Mouse (Mus musculus): ENCODE measurements around the gene Alk.

The Alk gene

GRCm38 (mm10) chr17:72023323-72023722, 581.1 kb downstream of the Alk start:
- no peak for DNase-seq (ENCODE audit: low spot score)

GRCm38 (mm10) chr17:72021733-72022669, 582.4 kb downstream of the Alk start:
- DNase-seq (ENCODE audit: low spot score) = no peak

DNA sequence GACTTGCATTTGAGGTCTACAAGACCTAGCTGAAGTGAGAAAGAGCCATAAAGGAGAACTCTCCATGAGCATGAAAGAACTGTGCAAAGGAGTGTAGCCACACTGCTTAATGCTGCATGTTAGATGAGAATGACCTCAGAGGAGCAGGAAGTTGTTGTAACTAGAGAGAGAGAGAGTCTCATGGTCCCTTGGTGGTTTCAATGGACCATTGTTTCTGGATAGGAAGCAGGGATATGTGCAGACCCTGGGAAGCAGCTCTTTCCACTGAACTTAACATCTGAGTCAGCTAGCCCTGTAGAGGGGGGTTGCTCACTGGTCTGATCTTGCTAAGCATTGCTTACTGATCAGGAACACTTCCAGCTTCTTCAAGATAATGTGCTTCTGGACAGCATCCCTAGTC, 587.1 kb downstream of the Alk start:
- DNase-seq (ENCODE audit: low spot score) = no peak

DNA sequence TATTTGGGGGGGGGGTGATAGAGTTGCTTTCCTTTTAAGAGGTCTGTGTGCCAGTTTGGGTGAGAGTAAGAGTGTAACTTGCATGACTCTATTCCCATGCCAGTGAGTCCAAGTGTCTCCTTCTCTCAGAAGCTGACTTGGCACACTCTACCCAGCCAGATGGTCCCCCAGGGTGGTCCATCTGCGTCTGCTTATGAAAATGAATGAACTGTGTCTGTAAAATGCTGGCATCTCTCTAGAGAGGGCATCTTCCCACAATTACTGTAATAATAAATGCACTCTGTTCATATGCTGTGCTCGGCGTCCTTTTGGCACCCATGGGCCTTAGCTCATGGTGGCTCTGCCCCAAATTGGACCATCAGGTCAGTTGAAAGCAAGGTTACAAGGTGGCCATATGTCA, 589.2 kb downstream of the Alk start:
- DNase-seq (ENCODE audit: low spot score) = no peak

DNA sequence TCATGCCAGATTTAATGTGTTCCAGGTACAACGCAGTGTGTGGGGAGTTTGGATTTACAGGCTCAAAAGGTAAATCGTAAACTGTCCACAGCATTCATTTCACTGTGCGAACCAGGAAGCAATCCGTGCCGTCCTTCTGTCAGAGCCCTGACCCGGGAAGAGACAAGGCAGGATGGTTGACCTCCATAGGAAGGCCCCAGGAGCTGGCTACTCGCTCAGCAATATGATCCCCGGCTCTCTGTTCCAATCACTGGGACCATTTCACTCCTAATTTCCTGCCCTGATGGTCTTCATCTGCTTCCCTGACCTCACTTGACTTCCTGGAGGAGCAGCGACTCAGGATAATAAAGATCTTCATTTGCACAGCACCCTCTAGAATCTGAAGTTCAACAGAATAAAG, 591.7 kb downstream of the Alk start:
- DNase-seq (ENCODE audit: low spot score) = no peak

GRCm38 (mm10) chr17:72009836-72010235, 594.6 kb downstream of the Alk start:
- no peak for DNase-seq (ENCODE audit: low spot score)

GRCm38 (mm10) chr17:72008389-72008788, 596.0 kb downstream of the Alk start:
- DNase-seq (ENCODE audit: low spot score) = no peak

GRCm38 (mm10) chr17:72005365-72005764, 599.1 kb downstream of the Alk start:
- no peak for DNase-seq (ENCODE audit: low spot score)

GRCm38 (mm10) chr17:71999527-72000482, 604.6 kb downstream of the Alk start:
- DNase-seq (ENCODE audit: low spot score) = no peak

DNA sequence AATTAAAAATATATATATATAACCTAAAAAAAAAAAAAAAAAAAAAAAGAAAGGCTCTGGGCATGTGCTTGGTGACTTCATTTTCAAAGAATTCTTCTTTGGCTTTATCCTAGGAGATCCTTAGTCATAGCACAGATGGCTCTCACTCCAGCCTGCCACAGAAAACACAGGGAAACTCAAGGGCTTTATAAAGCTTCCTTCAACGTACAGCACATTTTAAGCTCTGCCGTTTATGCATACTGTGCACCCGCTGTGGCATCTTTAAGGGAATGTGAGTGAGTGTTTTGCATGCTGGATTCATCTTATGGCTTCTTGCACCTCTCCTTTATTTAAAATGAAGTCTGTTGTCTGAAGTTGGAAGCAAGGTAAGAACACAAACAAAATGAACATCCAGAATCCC, 606.7 kb downstream of the Alk start:
- DNase-seq (ENCODE audit: low spot score) = no peak

GRCm38 (mm10) chr17:71995539-71995938, 608.9 kb downstream of the Alk start:
- no peak for DNase-seq (ENCODE audit: low spot score)

DNA sequence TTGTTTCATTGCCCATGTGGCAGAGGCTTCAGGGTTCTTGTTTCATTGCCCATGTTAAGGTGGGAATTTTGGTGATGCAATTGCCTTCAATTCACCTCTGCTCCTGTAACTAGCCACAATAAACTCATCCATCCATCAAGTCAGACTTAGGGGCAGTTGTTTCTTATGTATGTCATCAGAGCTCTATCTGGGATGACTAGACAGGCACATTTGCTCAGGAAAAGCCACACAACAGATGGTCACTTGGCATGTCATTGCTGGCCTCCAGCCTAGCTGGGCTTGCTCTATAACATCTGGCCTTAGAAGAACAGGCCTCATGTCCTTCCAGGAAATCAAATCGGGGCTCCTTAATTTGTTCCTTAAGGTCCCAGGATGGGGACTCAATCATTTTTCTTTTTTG, 610.3 kb downstream of the Alk start:
- DNase-seq (ENCODE audit: low spot score) = no peak

DNA sequence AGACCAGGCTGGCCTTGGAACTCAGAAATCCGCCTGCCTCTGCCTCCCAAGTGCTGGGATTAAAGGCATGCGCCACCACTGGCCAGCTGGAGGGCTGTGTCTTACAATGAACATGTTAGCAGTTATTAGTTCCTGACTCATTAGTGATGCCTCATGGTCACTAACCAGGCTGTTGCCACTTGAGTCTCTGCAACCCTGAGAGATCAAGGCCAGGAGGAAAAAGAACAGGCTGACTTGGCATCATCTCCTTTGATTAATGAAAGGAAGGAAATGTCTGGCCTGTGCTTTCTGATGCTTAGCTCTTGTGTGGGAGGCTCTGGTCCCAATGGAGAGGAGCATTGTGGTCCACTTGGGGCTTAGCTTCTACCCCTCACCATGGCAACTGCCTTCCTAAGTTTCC, 611.4 kb downstream of the Alk start:
- DNase-seq (ENCODE audit: low spot score) = no peak

DNA sequence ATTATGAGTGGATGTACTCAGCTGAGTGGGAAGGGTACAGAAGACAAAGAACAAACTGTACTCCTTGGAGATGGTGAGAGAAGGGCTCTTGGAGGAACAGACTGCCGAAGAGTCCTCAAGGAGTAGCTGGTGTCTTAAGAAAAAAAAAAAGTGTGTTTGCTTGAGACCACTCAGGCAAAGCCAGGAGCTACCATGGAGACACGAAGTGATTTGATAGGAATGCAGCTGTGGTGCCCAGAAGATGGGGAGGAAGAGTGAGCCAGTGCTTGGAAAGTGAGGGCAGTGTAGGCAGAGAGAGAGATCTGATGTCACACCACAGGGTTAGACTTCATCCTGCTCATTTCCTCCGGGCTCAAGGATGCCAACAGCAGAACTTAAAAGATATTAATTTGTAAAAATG, 613.2 kb downstream of the Alk start:
- no peak for DNase-seq (ENCODE audit: low spot score)

GRCm38 (mm10) chr17:71990176-71990720, 614.2 kb downstream of the Alk start:
- DNase-seq (ENCODE audit: low spot score) = no peak

GRCm38 (mm10) chr17:71988736-71989569, 615.5 kb downstream of the Alk start:
- DNase-seq (ENCODE audit: low spot score) = no peak

GRCm38 (mm10) chr17:71986998-71987397, 617.4 kb downstream of the Alk start:
- DNase-seq (ENCODE audit: low spot score) = no peak

- no peak for DNase-seq (ENCODE audit: low spot score)
These were observed 618.0 kb downstream of the Alk start for GRCm38 (mm10) chr17:71986456-71986855.

DNA sequence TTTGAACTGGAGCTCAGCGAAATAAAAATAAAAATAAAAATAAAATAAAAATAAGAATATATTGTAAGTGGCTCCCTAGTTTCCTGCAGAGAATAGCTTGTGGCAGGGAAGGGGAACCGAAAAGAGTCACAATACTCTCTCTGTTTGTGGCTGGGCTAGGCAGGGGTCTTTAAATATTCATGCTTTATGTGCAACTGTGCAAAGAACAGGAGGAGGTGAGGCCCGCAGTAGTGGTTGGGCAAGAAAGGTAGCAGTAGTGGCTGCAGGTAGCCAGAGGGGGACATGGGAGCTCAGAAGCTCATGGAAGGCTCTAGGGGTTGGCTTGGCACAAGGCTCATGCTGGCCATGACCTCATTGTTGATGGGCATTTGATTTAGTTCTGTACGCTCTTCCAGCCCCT, 623.2 kb downstream of the Alk start:
- no peak for DNase-seq (ENCODE audit: low spot score)

- DNase-seq (ENCODE audit: low spot score) = no peak
These were observed 623.8 kb downstream of the Alk start for GRCm38 (mm10) chr17:71980518-71981145.

- no peak for DNase-seq (ENCODE audit: low spot score)
These were observed 625.3 kb downstream of the Alk start for GRCm38 (mm10) chr17:71979137-71979536.

All from c-Kit-positive CD71-positive TER-119-positive erythroid progenitor cells, embryonic 14.5 days (primary cell).